Mouse (Mus musculus): ENCODE measurements at regions not wholly inside any gene's neighbourhood (a gene's known extent, or its start where the extent isn't known, plus 50 kb on each side); places are given as distances from the start of the nearest gene placed in this dataset.
A peak's percentile ranks its signal among the peaks of the same experiment; 100 is the strongest.
"Not testable (repeated sequence)": the region's sequence is repeated elsewhere in the genome, so short reads cannot be mapped to it uniquely, and the experiment has no call there.

DNA sequence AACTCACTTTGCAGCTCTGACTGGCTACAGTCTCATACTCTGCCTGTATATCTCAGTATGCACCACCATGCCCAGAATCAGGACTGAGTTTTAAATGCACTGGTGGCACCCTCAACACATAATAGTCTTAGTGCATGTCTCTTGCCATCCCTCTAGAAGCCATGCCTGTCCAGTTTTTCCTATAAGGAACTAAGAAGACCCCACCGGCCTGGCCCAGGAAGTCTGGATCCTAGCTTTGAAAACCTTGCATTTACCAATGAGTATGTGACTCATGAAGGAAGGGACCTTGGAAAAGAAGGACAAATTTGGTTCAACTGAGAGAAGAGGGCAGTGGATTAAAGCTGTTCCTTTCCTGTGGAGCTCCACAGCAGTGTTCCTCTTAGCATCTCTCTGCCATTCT lies 212.2 kb upstream of the Sesn3 start:
- Histone ChIP-seq H3K4me2 (no peak overlapping the region), H3K9me3 (peaks cover 9% of the 10 kb centered on the region), H3K9ac (no peak overlapping the region), H3K36me3 (no peaks in the 10 kb centered on the region), H3K27me3 (no peaks in the 10 kb centered on the region), H3K4me3 (no peak overlapping the region), H3K27ac (no peak overlapping the region), H3K4me1 (replicated peaks) (peaks cover 9% of the 10 kb centered on the region)
- 100% methylated on average over 1 of the region's 1 CpGs for WGBS
- ATAC-seq (ENCODE audit: low FRiP score): no peak

- not testable (repeated sequence) for H3K4me2 ChIP-seq; H3K27me3 ChIP-seq; H3K9me3 ChIP-seq; H3K4me1 ChIP-seq (replicated peaks); H3K27ac ChIP-seq; ATAC-seq (ENCODE audit: low FRiP score); H3K36me3 ChIP-seq; H3K4me3 ChIP-seq; H3K9ac ChIP-seq
- 93% methylated on average over 7 of the region's 7 CpGs for WGBS
These were observed 208.1 kb upstream of the Sesn3 start for GRCm38 (mm10) chr9:14066741-14067140.

GRCm38 (mm10) chr9:14069076-14069475 lies 205.8 kb upstream of the Sesn3 start:
- H3K4me2 ChIP-seq: no peak overlapping the region
- no peaks in the 10 kb centered on the region for H3K4me1 ChIP-seq (replicated peaks)
- ATAC-seq (ENCODE audit: low FRiP score): no peak
- H3K9me3 ChIP-seq: peaks cover 9% of the 10 kb centered on the region
- no peaks in the 10 kb centered on the region for H3K27me3 ChIP-seq
- no peak overlapping the region for H3K4me3 ChIP-seq
- H3K9ac ChIP-seq: no peak overlapping the region
- WGBS: 92% methylated on average over 6 of the region's 6 CpGs
- H3K36me3 ChIP-seq: no peaks in the 10 kb centered on the region
- no peak overlapping the region for H3K27ac ChIP-seq

- H3K4me1 ChIP-seq (replicated peaks): no peaks in the 10 kb centered on the region
- no peak overlapping the region for H3K27ac ChIP-seq
- no peaks in the 10 kb centered on the region for H3K27me3 ChIP-seq
- H3K9me3 ChIP-seq: peaks cover 9% of the 10 kb centered on the region
- H3K4me3 ChIP-seq: no peak overlapping the region
- no peak overlapping the region for H3K9ac ChIP-seq
- no peak overlapping the region for H3K4me2 ChIP-seq
- no peaks in the 10 kb centered on the region for H3K36me3 ChIP-seq
- 89% methylated on average over 3 of the region's 3 CpGs for WGBS
- ATAC-seq (ENCODE audit: low FRiP score): no peak
These were observed 205.1 kb upstream of the Sesn3 start for GRCm38 (mm10) chr9:14069770-14070169.

DNA sequence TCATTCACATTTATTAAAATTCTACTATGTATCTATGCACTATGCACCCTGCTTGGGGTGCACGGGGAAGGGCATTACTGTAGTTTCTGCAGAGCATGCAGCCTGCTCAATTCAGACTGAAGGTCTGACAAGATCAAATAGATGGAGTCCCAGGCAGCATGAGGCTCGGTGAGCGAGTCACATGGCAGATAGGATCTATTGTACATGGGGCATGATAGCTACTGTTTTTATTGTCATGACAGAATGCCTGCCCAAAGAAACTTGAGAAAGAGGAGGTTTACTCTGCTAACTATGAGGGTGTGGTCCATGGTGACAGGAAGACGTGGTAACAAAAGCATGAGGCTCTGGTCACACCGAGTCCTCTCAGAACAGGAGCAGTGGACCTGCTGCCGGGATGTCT lies 203.1 kb upstream of the Sesn3 start:
- no peak overlapping the region for H3K27ac ChIP-seq
- H3K9me3 ChIP-seq: no peaks in the 10 kb centered on the region
- no peak overlapping the region for H3K4me3 ChIP-seq
- no peaks in the 10 kb centered on the region for H3K27me3 ChIP-seq
- 80% methylated on average over 6 of the region's 6 CpGs for WGBS
- H3K4me2 ChIP-seq: no peak overlapping the region
- no peak for ATAC-seq (ENCODE audit: low FRiP score)
- H3K36me3 ChIP-seq: no peaks in the 10 kb centered on the region
- no peak overlapping the region for H3K9ac ChIP-seq
- H3K4me1 ChIP-seq (replicated peaks): peaks cover 8% of the 10 kb centered on the region

DNA sequence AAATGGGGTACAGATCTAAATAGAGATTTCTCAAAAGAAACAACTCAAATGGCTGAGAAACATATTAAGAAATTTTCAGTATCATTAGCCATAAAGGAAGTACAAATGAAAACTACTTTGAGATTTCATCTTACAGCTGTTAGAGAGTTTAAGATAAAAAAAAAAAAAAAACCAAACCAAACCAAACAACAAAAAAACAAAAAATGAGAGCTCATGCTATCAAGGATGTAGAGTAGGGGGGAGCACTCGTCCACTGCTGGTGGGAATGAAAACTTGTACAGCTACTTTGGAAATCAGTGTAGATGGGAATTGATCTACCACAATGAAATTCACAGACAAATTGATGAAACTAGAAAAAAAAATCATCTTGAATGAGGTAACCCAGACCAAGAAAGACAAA lies 201.9 kb upstream of the Sesn3 start:
- no peaks in the 10 kb centered on the region for H3K9me3 ChIP-seq
- ATAC-seq (ENCODE audit: low FRiP score): no peak
- peaks cover 8% of the 10 kb centered on the region for H3K4me1 ChIP-seq (replicated peaks)
- 82% methylated on average over 1 of the region's 1 CpGs for WGBS
- no peaks in the 10 kb centered on the region for H3K36me3 ChIP-seq
- no peak overlapping the region for H3K4me2 ChIP-seq
- no peak overlapping the region for H3K9ac ChIP-seq
- no peak overlapping the region for H3K4me3 ChIP-seq
- H3K27me3 ChIP-seq: no peaks in the 10 kb centered on the region
- H3K27ac ChIP-seq: no peak overlapping the region

- Histone ChIP-seq H3K36me3 (no peaks in the 10 kb centered on the region), H3K27me3 (no peaks in the 10 kb centered on the region), H3K9me3 (no peaks in the 10 kb centered on the region), H3K4me3 (no peak overlapping the region), H3K4me1 (replicated peaks) (peaks cover 8% of the 10 kb centered on the region), H3K9ac (no peak overlapping the region), H3K4me2 (no peak overlapping the region), H3K27ac (no peak overlapping the region)
- WGBS: 88% methylated on average over 6 of the region's 6 CpGs
- no peak for ATAC-seq (ENCODE audit: low FRiP score)
These were observed 200.6 kb upstream of the Sesn3 start for GRCm38 (mm10) chr9:14074273-14074672.

- not testable (repeated sequence) for H3K9ac ChIP-seq; H3K4me1 ChIP-seq (replicated peaks); H3K27me3 ChIP-seq; H3K27ac ChIP-seq; H3K4me2 ChIP-seq; H3K4me3 ChIP-seq; ATAC-seq (ENCODE audit: low FRiP score); H3K36me3 ChIP-seq; H3K9me3 ChIP-seq
These were observed 200.0 kb upstream of the Sesn3 start for GRCm38 (mm10) chr9:14074866-14075265.

DNA sequence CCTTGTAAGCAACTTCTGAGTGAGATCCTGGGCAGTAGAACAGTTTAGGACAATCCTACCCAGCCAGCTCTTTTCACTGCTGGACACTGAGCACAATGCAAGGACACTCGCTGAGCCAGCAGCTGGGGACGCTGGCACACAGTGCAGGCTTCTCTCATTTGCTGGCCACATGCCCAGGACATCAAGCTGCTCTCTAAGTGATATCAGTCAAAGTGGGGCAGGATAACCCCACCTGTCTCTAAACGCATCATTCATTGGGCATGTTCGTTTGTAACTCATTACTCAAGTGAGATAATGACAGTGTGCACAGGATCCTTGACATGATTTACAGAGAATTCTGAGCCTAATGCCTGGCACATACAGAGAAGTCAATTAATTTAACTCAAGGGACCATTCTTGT lies 199.4 kb upstream of the Sesn3 start:
- Histone ChIP-seq H3K27ac (no peak overlapping the region), H3K9me3 (no peaks in the 10 kb centered on the region), H3K27me3 (no peaks in the 10 kb centered on the region), H3K4me2 (no peak overlapping the region), H3K4me3 (no peak overlapping the region), H3K9ac (no peak overlapping the region), H3K4me1 (replicated peaks) (peaks cover 8% of the 10 kb centered on the region), H3K36me3 (no peaks in the 10 kb centered on the region)
- 36% methylated on average over 4 of the region's 4 CpGs for WGBS
- ATAC-seq (ENCODE audit: low FRiP score): peak; percentile 91

DNA sequence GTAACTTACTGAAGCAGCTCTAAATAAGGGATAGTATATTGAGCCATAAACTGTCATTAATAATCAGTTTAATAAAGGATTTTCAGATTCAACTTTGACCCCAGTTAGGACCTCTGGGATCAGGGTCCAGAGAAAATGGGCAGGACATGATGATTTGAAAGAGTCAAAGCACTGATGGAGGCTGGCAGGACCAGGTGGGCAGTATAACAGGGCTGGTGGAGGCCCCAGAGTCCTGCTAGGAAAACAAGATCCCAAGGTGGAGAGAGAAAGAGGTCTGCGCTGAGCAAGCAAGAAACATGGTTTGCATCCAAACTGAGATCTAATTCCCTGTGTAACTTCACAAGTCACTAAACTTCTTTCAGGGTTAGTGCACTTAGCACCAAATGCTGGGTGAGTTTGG lies 199.0 kb upstream of the Sesn3 start:
- WGBS: 81% methylated on average over 1 of the region's 1 CpGs
- no peaks in the 10 kb centered on the region for H3K27me3 ChIP-seq
- H3K4me2 ChIP-seq: no peak overlapping the region
- ATAC-seq (ENCODE audit: low FRiP score): peak; percentile 68
- H3K27ac ChIP-seq: no peak overlapping the region
- peaks cover 8% of the 10 kb centered on the region for H3K4me1 ChIP-seq (replicated peaks)
- H3K4me3 ChIP-seq: no peak overlapping the region
- no peaks in the 10 kb centered on the region for H3K36me3 ChIP-seq
- no peak overlapping the region for H3K9ac ChIP-seq
- no peaks in the 10 kb centered on the region for H3K9me3 ChIP-seq

- Histone ChIP-seq H3K4me2 (no peak overlapping the region), H3K4me3 (no peak overlapping the region), H3K9me3 (no peaks in the 10 kb centered on the region), H3K27me3 (no peaks in the 10 kb centered on the region), H3K4me1 (replicated peaks) (peaks cover 8% of the 10 kb centered on the region), H3K36me3 (no peaks in the 10 kb centered on the region), H3K27ac (no peak overlapping the region), H3K9ac (no peak overlapping the region)
- ATAC-seq (ENCODE audit: low FRiP score): no peak
- 77% methylated on average over 5 of the region's 5 CpGs for WGBS
These were observed 198.1 kb upstream of the Sesn3 start for GRCm38 (mm10) chr9:14076728-14077127.

GRCm38 (mm10) chr9:14081138-14081537 lies 193.7 kb upstream of the Sesn3 start:
- ATAC-seq (ENCODE audit: low FRiP score): no peak
- H3K4me1 ChIP-seq (replicated peaks): no peaks in the 10 kb centered on the region
- H3K9me3 ChIP-seq: no peaks in the 10 kb centered on the region
- H3K27ac ChIP-seq: no peak overlapping the region
- no peaks in the 10 kb centered on the region for H3K36me3 ChIP-seq
- no peak overlapping the region for H3K4me3 ChIP-seq
- H3K9ac ChIP-seq: no peak overlapping the region
- no peaks in the 10 kb centered on the region for H3K27me3 ChIP-seq
- WGBS: 27% methylated on average over 4 of the region's 4 CpGs
- no peak overlapping the region for H3K4me2 ChIP-seq

- Histone ChIP-seq H3K9me3 (no peaks in the 10 kb centered on the region), H3K27ac (no peak overlapping the region), H3K27me3 (no peaks in the 10 kb centered on the region), H3K4me3 (no peak overlapping the region), H3K36me3 (no peaks in the 10 kb centered on the region), H3K4me2 (no peak overlapping the region), H3K4me1 (replicated peaks) (no peaks in the 10 kb centered on the region; the same call in 1 of the 2 replicates), H3K9ac (no peak overlapping the region)
- 71% methylated on average over 2 of the region's 2 CpGs for WGBS
- no peak for ATAC-seq (ENCODE audit: low FRiP score)
These were observed 188.7 kb upstream of the Sesn3 start for GRCm38 (mm10) chr9:14086201-14086600.

GRCm38 (mm10) chr9:14086611-14087010 lies 188.3 kb upstream of the Sesn3 start:
- no peaks in the 10 kb centered on the region; the same call in 1 of the 2 replicates for H3K4me1 ChIP-seq (replicated peaks)
- no peak overlapping the region for H3K9ac ChIP-seq
- H3K4me3 ChIP-seq: no peak overlapping the region
- H3K27me3 ChIP-seq: no peaks in the 10 kb centered on the region
- WGBS: 90% methylated on average over 3 of the region's 3 CpGs
- H3K9me3 ChIP-seq: no peaks in the 10 kb centered on the region
- H3K36me3 ChIP-seq: no peaks in the 10 kb centered on the region
- H3K4me2 ChIP-seq: no peak overlapping the region
- ATAC-seq (ENCODE audit: low FRiP score): no peak
- no peak overlapping the region for H3K27ac ChIP-seq
